Mouse (Mus musculus) CH12.LX (cell line): Measurements from ENCODE around the gene Jpt2. TPM values are rescaled to one million over a fixed set of nuclear protein-coding genes. Genes with fewer than 3 reads are reported as not detected.
A peak's percentile ranks its signal among the peaks of the same experiment; 100 is the strongest.

ENCODE experiments used
- DNase-seq: peaks from one replicate; pipeline ENCODE4 v3.0.0-alpha.2; 2013; ENCODE audit errors: extremely low read depth
- H3K27ac ChIP-seq: 2 replicates; pipeline ENCODE4 v1.5.1; 2012; ENCODE audit warnings: low read depth, mild to moderate bottlenecking, control low read depth, moderate library complexity; ENCODE audit not compliant: insufficient read depth
- H3K27me3 ChIP-seq: replicated peaks from 2 replicates; pipeline ENCODE3; 2012; ENCODE audit warnings: inconsistent platforms
- H3K36me3 ChIP-seq, 2 experiments: replicated peaks in 1 of 2; 2 replicates each; pipeline versions ENCODE3 to v1.6.1; 2012; ENCODE audit warnings: inconsistent platforms in 1 of 2, low read length in 1 of 2, mild to moderate bottlenecking in 1 of 2, mixed read lengths in 1 of 2, moderate library complexity in 1 of 2; ENCODE audit not compliant: control insufficient read depth in 1 of 2, insufficient read depth in 1 of 2
- H3K4me1 ChIP-seq, 2 experiments: 2 replicates each; pipeline ENCODE4 v1.6.1; 2012; ENCODE audit warnings: inconsistent platforms in 1 of 2, moderate library complexity in 1 of 2; ENCODE audit not compliant: insufficient read depth in 2 of 2, control insufficient read depth in 1 of 2
- H3K4me2 ChIP-seq: 2 replicates; pipeline ENCODE4 v1.6.1; 2012; ENCODE audit warnings: low read depth, mild to moderate bottlenecking, control low read depth; ENCODE audit not compliant: poor library complexity, insufficient read depth, severe bottlenecking
- H3K4me3 ChIP-seq, 3 experiments: fragments of 150-350 bp in 1 of 3; sonication (generic) in 1 of 3; replicated peaks in 1 of 3; 2 replicates each; pipeline versions ENCODE3 to v1.5.1; 2011 to 2012; ENCODE audit warnings: low read depth in 2 of 3, low read length in 2 of 3, mild to moderate bottlenecking in 2 of 3, moderate library complexity in 2 of 3, control low read depth in 1 of 3, improper control_type of control experiment in 1 of 3, inconsistent platforms in 1 of 3, mixed read lengths in 1 of 3; ENCODE audit not compliant: poor library complexity in 1 of 3
- H3K79me2 ChIP-seq: replicated peaks from 2 replicates; pipeline ENCODE4 v1.6.1; 2012; ENCODE audit warnings: mild to moderate bottlenecking, moderate library complexity; ENCODE audit not compliant: control insufficient read depth, poor library complexity, insufficient read depth, severe bottlenecking; ENCODE audit errors: extremely low read depth
- H3K9ac ChIP-seq: 2 replicates; pipeline ENCODE4 v1.6.1; 2012; ENCODE audit warnings: low read depth, mild to moderate bottlenecking, control low read depth, moderate library complexity; ENCODE audit not compliant: insufficient read depth
- H3K9me3 ChIP-seq: replicated peaks from 2 replicates; pipeline ENCODE3; 2012; ENCODE audit warnings: low read length, inconsistent platforms, mixed read lengths
- CHD2 ChIP-seq: IDR thresholded peaks from 2 replicates; pipeline ENCODE4 v1.6.1; 2011; ENCODE audit warnings: low read length, improper control_type of control experiment
- ELF1 ChIP-seq: IDR thresholded peaks from 2 replicates; pipeline ENCODE4 v1.6.1; 2014; ENCODE audit warnings: low read depth, mild to moderate bottlenecking, inconsistent platforms, low read length, improper control_type of control experiment
- POLR2AphosphoS2 ChIP-seq: IDR thresholded peaks from 2 replicates; pipeline ENCODE4 v1.6.1; 2011; ENCODE audit warnings: low read depth, low read length, improper control_type of control experiment
- RAD21 ChIP-seq: IDR thresholded peaks from 2 replicates; pipeline ENCODE4 v1.6.1; 2011; ENCODE audit warnings: low read depth, mild to moderate bottlenecking, low read length, improper control_type of control experiment, moderate library complexity
- dilution Hi-C: fragments of 300-500 bp; cut with MboI; formaldehyde crosslinking; loops from 2 replicates; pipeline ENCODE4 v1.14.3; 2020; ENCODE audit warnings: low sequenced_read_pairs; ENCODE audit not compliant: extremely low pct_unique_long_range_greater_than_20kb, extremely low pct_ligation_motif_present
- in situ Hi-C: fragments of 300-500 bp; cut with MboI; formaldehyde crosslinking; loops from 3 replicates; pipeline ENCODE4 v1.14.3; 2019; ENCODE audit warnings: low sequenced_read_pairs, low pct_ligation_motif_present, low pct_unique_long_range_greater_than_20kb, mixed read lengths
- polyA plus RNA-seq: library from polyadenylated mRNA; unstranded; fragments of >175 nt; gene quantifications from 2 replicates; pipeline ENCODE4 v1.2.1, GENCODE M21; 2012; ENCODE audit warnings: low read depth; ENCODE audit not compliant: insufficient read length
- total RNA-seq, 2 experiments: library from RNA; depleted of rRNA; stranded (reverse); fragments of 300-350 nt in 1 of 2; fragments of >200 nt in 1 of 2; gene quantifications; 2 replicates each; pipeline ENCODE4 v1.2.3; 2012 to 2014

Jpt2 gene
- total and polyA plus RNA-seq, 3 experiments = 33.5 to 70.9 (median 62.9) TPM

GRCm38 (mm10) chr17:24890151-24891092 lies 70.1 kb downstream of the Jpt2 start:
- dilution Hi-C loops = no loop called here
- Histone ChIP-seq H3K4me1 (peaks cover 9 to 73% of the 10 kb centered on the region in 2 experiments), H3K4me2 (no peak overlapping the region), H3K27ac (0 out of 2 replicates have a peak overlapping the region, but pooled peaks have one; percentile 18), H3K27me3 (no peaks in the 10 kb centered on the region), H3K9ac (no peak overlapping the region), H3K79me2 (peaks cover 22% of the 10 kb centered on the region), H3K4me3 (no peak overlapping the region), H3K36me3 (peaks cover 41 to 57% of the 10 kb centered on the region in 2 experiments), H3K9me3 (no peaks in the 10 kb centered on the region)
- TF ChIP-seq CHD2 (0 out of 2 replicates have a peak, but pooled peaks have one; percentile 18), ELF1 (no peak), POLR2AphosphoS2 (peak; percentile 8; the same call in 1 of the 2 replicates)
- in situ Hi-C loops = no loop called here
- no peak for DNase-seq

- no peaks in the 10 kb centered on the region for H3K9me3 ChIP-seq
- dilution Hi-C loops (no loop called here), in situ Hi-C loops (loop anchor here (5.0 kb wide), 2 partner anchors 37 to 147 kb away; partner anchors contain the start of gene Fahd1)
- peaks cover 18% of the 10 kb centered on the region for H3K79me2 ChIP-seq
- H3K27ac ChIP-seq = no peak overlapping the region
- H3K4me3 ChIP-seq = no peak overlapping the region
- TF ChIP-seq RAD21 = no peak
- peak; percentile 26; the same call in 1 of the 2 replicates for TF ChIP-seq CHD2
- TF ChIP-seq POLR2AphosphoS2 = peak; percentile 20; the same call in 1 of the 2 replicates
- no peak overlapping the region for H3K9ac ChIP-seq
- H3K4me2 ChIP-seq = no peak overlapping the region
- peaks cover 14 to 83% of the 10 kb centered on the region in 2 experiments for H3K4me1 ChIP-seq
- no peak for DNase-seq
- peaks cover 52 to 73% of the 10 kb centered on the region in 2 experiments for H3K36me3 ChIP-seq
- H3K27me3 ChIP-seq = no peaks in the 10 kb centered on the region
Measured at GRCm38 (mm10) chr17:24888862-24889261, 71.6 kb downstream of the Jpt2 start.

Other genes starting within 250 kb of the Jpt2 start
Only the 20 nearest of the 26 such genes appear.
- 0.30 TPM in 1 of 2 replicates, not detected in the other for gene Hs3st6, start 207.7 kb downstream of the Jpt2 start, total RNA-seq (2012; rRNA removed)
- gene Hs3st6, start 207.7 kb downstream of the Jpt2 start, total RNA-seq (2014; rRNA removed) = not detected in 2 replicates
- gene Hs3st6, start 207.7 kb downstream of the Jpt2 start, polyA plus RNA-seq = not detected in 2 replicates
- 0.08 and 0.30 TPM in 2 replicates for gene Meiob, start 156.4 kb downstream of the Jpt2 start, total RNA-seq (2012; rRNA removed)
- gene Meiob, start 156.4 kb downstream of the Jpt2 start, total RNA-seq (2014; rRNA removed) = 0.22 and 0.40 TPM in 2 replicates
- 0.15 and 0.23 TPM in 2 replicates for gene Meiob, start 156.4 kb downstream of the Jpt2 start, polyA plus RNA-seq
- 28.1 and 31.0 TPM in 2 replicates for gene Hagh, start 120.5 kb downstream of the Jpt2 start, total RNA-seq (2012; rRNA removed)
- 27.3 and 28.1 TPM in 2 replicates for gene Hagh, start 120.5 kb downstream of the Jpt2 start, total RNA-seq (2014; rRNA removed)
- gene Hagh, start 120.5 kb downstream of the Jpt2 start, polyA plus RNA-seq = 18.1 and 18.9 TPM in 2 replicates
- gene Fahd1, start 110.3 kb downstream of the Jpt2 start, total RNA-seq (2012; rRNA removed) = 8.0 and 8.2 TPM in 2 replicates
- 6.3 and 7.3 TPM in 2 replicates for gene Fahd1, start 110.3 kb downstream of the Jpt2 start, total RNA-seq (2014; rRNA removed)
- gene Fahd1, start 110.3 kb downstream of the Jpt2 start, polyA plus RNA-seq = 5.2 and 5.8 TPM in 2 replicates
- gene Igfals, start 94.7 kb downstream of the Jpt2 start, total RNA-seq (2012; rRNA removed) = 5.5 and 9.8 TPM in 2 replicates
- gene Igfals, start 94.7 kb downstream of the Jpt2 start, total RNA-seq (2014; rRNA removed) = 5.0 and 5.4 TPM in 2 replicates
- 5.1 and 6.3 TPM in 2 replicates for gene Igfals, start 94.7 kb downstream of the Jpt2 start, polyA plus RNA-seq
- gene Nubp2, start 74.3 kb downstream of the Jpt2 start, total RNA-seq (2012; rRNA removed) = 70.9 and 86.9 TPM in 2 replicates
- 74.3 and 89.1 TPM in 2 replicates for gene Nubp2, start 74.3 kb downstream of the Jpt2 start, total RNA-seq (2014; rRNA removed)
- 109 and 124 TPM in 2 replicates for gene Nubp2, start 74.3 kb downstream of the Jpt2 start, polyA plus RNA-seq
- gene Spsb3, start 74.0 kb downstream of the Jpt2 start, total RNA-seq (2012; rRNA removed) = 23.3 and 27.3 TPM in 2 replicates
- 21.1 and 21.3 TPM in 2 replicates for gene Spsb3, start 74.0 kb downstream of the Jpt2 start, total RNA-seq (2014; rRNA removed)
- gene Spsb3, start 74.0 kb downstream of the Jpt2 start, polyA plus RNA-seq = 13.3 and 14.4 TPM in 2 replicates
- gene Eme2, start 65.6 kb downstream of the Jpt2 start, total RNA-seq (2012; rRNA removed) = 19.7 and 33.1 TPM in 2 replicates
- 12.7 and 13.5 TPM in 2 replicates for gene Eme2, start 65.6 kb downstream of the Jpt2 start, total RNA-seq (2014; rRNA removed)
- gene Eme2, start 65.6 kb downstream of the Jpt2 start, polyA plus RNA-seq = 16.9 and 19.1 TPM in 2 replicates
- gene Mrps34, start 65.6 kb downstream of the Jpt2 start, total RNA-seq (2012; rRNA removed) = 57.2 and 61.7 TPM in 2 replicates
- gene Mrps34, start 65.6 kb downstream of the Jpt2 start, total RNA-seq (2014; rRNA removed) = 50.9 and 56.5 TPM in 2 replicates
- gene Mrps34, start 65.6 kb downstream of the Jpt2 start, polyA plus RNA-seq = 73.5 and 80.5 TPM in 2 replicates
- 16.7 and 22.0 TPM in 2 replicates for gene Nme3, start 64.2 kb downstream of the Jpt2 start, total RNA-seq (2012; rRNA removed)
- 11.4 and 11.9 TPM in 2 replicates for gene Nme3, start 64.2 kb downstream of the Jpt2 start, total RNA-seq (2014; rRNA removed)
- gene Nme3, start 64.2 kb downstream of the Jpt2 start, polyA plus RNA-seq = 13.8 and 14.4 TPM in 2 replicates
- gene Mapk8ip3, start 23.7 kb downstream of the Jpt2 start, total RNA-seq (2012; rRNA removed) = 34.1 and 34.2 TPM in 2 replicates
- 14.5 and 15.8 TPM in 2 replicates for gene Mapk8ip3, start 23.7 kb downstream of the Jpt2 start, total RNA-seq (2014; rRNA removed)
- gene Mapk8ip3, start 23.7 kb downstream of the Jpt2 start, polyA plus RNA-seq = 41.4 and 44.0 TPM in 2 replicates
- gene Cramp1l, start 55.1 kb upstream of the Jpt2 start, total RNA-seq (2012; rRNA removed) = 4.3 and 4.4 TPM in 2 replicates
- gene Cramp1l, start 55.1 kb upstream of the Jpt2 start, total RNA-seq (2014; rRNA removed) = 2.0 and 2.1 TPM in 2 replicates
- 6.8 and 6.9 TPM in 2 replicates for gene Cramp1l, start 55.1 kb upstream of the Jpt2 start, polyA plus RNA-seq
- gene Ift140, start 55.4 kb upstream of the Jpt2 start, total RNA-seq (2012; rRNA removed) = 16.6 and 24.4 TPM in 2 replicates
- gene Ift140, start 55.4 kb upstream of the Jpt2 start, total RNA-seq (2014; rRNA removed) = 26.4 and 27.0 TPM in 2 replicates
- gene Ift140, start 55.4 kb upstream of the Jpt2 start, polyA plus RNA-seq = 33.4 and 34.8 TPM in 2 replicates
- gene Tmem204, start 122.9 kb upstream of the Jpt2 start, total RNA-seq (2012; rRNA removed) = 0.08 TPM in 1 of 2 replicates, not detected in the other
- gene Tmem204, start 122.9 kb upstream of the Jpt2 start, total RNA-seq (2014; rRNA removed) = not detected in 2 replicates
- 1.6 and 1.9 TPM in 2 replicates for gene Tmem204, start 122.9 kb upstream of the Jpt2 start, polyA plus RNA-seq
- gene Telo2, start 155.3 kb upstream of the Jpt2 start, total RNA-seq (2012; rRNA removed) = 28.4 and 42.5 TPM in 2 replicates
- 25.5 and 27.9 TPM in 2 replicates for gene Telo2, start 155.3 kb upstream of the Jpt2 start, total RNA-seq (2014; rRNA removed)
- gene Telo2, start 155.3 kb upstream of the Jpt2 start, polyA plus RNA-seq = 34.9 and 38.8 TPM in 2 replicates
- gene Ptx4, start 160.1 kb upstream of the Jpt2 start, total RNA-seq (2012; rRNA removed) = not detected in 2 replicates
- not detected in 2 replicates for gene Ptx4, start 160.1 kb upstream of the Jpt2 start, total RNA-seq (2014; rRNA removed)
- not detected in 2 replicates for gene Ptx4, start 160.1 kb upstream of the Jpt2 start, polyA plus RNA-seq
- gene Clcn7, start 172.7 kb upstream of the Jpt2 start, total RNA-seq (2012; rRNA removed) = 11.6 and 12.6 TPM in 2 replicates
- gene Clcn7, start 172.7 kb upstream of the Jpt2 start, total RNA-seq (2014; rRNA removed) = 8.3 and 8.6 TPM in 2 replicates
- 14.2 and 14.3 TPM in 2 replicates for gene Clcn7, start 172.7 kb upstream of the Jpt2 start, polyA plus RNA-seq
- 0.04 and 0.08 TPM in 2 replicates for gene Ccdc154, start 201.8 kb upstream of the Jpt2 start, total RNA-seq (2012; rRNA removed)
- gene Ccdc154, start 201.8 kb upstream of the Jpt2 start, total RNA-seq (2014; rRNA removed) = not detected in 2 replicates
- gene Ccdc154, start 201.8 kb upstream of the Jpt2 start, polyA plus RNA-seq = not detected in 2 replicates
- gene Gm38655, start 214.8 kb upstream of the Jpt2 start, total RNA-seq (2012; rRNA removed) = not detected in 2 replicates
- not detected in 2 replicates for gene Gm38655, start 214.8 kb upstream of the Jpt2 start, total RNA-seq (2014; rRNA removed)
- gene Gm38655, start 214.8 kb upstream of the Jpt2 start, polyA plus RNA-seq = not detected in 2 replicates
- gene BC003965, start 223.9 kb upstream of the Jpt2 start, total RNA-seq (2012; rRNA removed) = 18.7 and 22.3 TPM in 2 replicates
- 24.7 and 25.4 TPM in 2 replicates for gene BC003965, start 223.9 kb upstream of the Jpt2 start, total RNA-seq (2014; rRNA removed)
- 24.9 and 25.1 TPM in 2 replicates for gene BC003965, start 223.9 kb upstream of the Jpt2 start, polyA plus RNA-seq